Mouse (Mus musculus) heart, adult 11 months (tissue): ENCODE measurements around the gene Cdh18.
"Not testable (repeated sequence)": the region's sequence is repeated elsewhere in the genome, so short reads cannot be mapped to it uniquely, and the experiment has no call there.

ENCODE experiments used
- DNase-seq: peaks from one replicate; pipeline ENCODE4 v3.0.0; 2022

Cdh18 gene

GRCm38 (mm10) chr15:23257751-23258440 is 709.1 kb downstream of the Cdh18 start:
- DNase-seq: no peak

- DNase-seq: no peak
Measured at GRCm38 (mm10) chr15:23278421-23278820, 729.6 kb downstream of the Cdh18 start.

- no peak for DNase-seq
Measured at GRCm38 (mm10) chr15:23305018-23305417, 756.2 kb downstream of the Cdh18 start.

GRCm38 (mm10) chr15:23316766-23317165 is 767.9 kb downstream of the Cdh18 start:
- DNase-seq: no peak

- DNase-seq: no peak
Measured at GRCm38 (mm10) chr15:23317409-23317808, 768.6 kb downstream of the Cdh18 start.

- not testable (repeated sequence) for DNase-seq
Measured at GRCm38 (mm10) chr15:23340338-23340737, 791.5 kb downstream of the Cdh18 start.

GRCm38 (mm10) chr15:23351078-23351477 is 802.3 kb downstream of the Cdh18 start:
- DNase-seq: no peak

GRCm38 (mm10) chr15:23366325-23366724 is 817.5 kb downstream of the Cdh18 start:
- DNase-seq: peak; percentile 19

GRCm38 (mm10) chr15:23367712-23368111 is 818.9 kb downstream of the Cdh18 start:
- peak; percentile 11 for DNase-seq

GRCm38 (mm10) chr15:23378016-23378750 is 829.4 kb downstream of the Cdh18 start:
- DNase-seq: peak; percentile 10

GRCm38 (mm10) chr15:23385816-23386215 is 837.0 kb downstream of the Cdh18 start:
- no peak for DNase-seq

GRCm38 (mm10) chr15:23396646-23397045 is 847.8 kb downstream of the Cdh18 start:
- DNase-seq: no peak

- DNase-seq: no peak
Measured at GRCm38 (mm10) chr15:23403792-23404191, 855.0 kb downstream of the Cdh18 start.

- DNase-seq: no peak
Measured at GRCm38 (mm10) chr15:23408256-23408655, 859.4 kb downstream of the Cdh18 start.

GRCm38 (mm10) chr15:23416450-23417080 is 867.7 kb downstream of the Cdh18 start:
- no peak for DNase-seq

- DNase-seq: no peak
Measured at GRCm38 (mm10) chr15:23418158-23418557, 869.3 kb downstream of the Cdh18 start.

GRCm38 (mm10) chr15:23420010-23420409 is 871.2 kb downstream of the Cdh18 start:
- no peak for DNase-seq

- DNase-seq: no peak
Measured at GRCm38 (mm10) chr15:23430021-23430420, 881.2 kb downstream of the Cdh18 start.

- DNase-seq: no peak
Measured at GRCm38 (mm10) chr15:23448542-23448941, 899.7 kb downstream of the Cdh18 start.

- DNase-seq: peak; percentile 56
Measured at GRCm38 (mm10) chr15:23452098-23452625, 903.3 kb downstream of the Cdh18 start.

GRCm38 (mm10) chr15:23453331-23453730 is 904.5 kb downstream of the Cdh18 start:
- no peak for DNase-seq

GRCm38 (mm10) chr15:23455344-23455743 is 906.5 kb downstream of the Cdh18 start:
- no peak for DNase-seq

- no peak for DNase-seq
Measured at GRCm38 (mm10) chr15:23457401-23457800, 908.6 kb downstream of the Cdh18 start.
